Mouse (Mus musculus) stomach, postnatal 0 days (tissue): ENCODE data around the gene Ptpra. TPM values are rescaled to one million over a fixed set of nuclear protein-coding genes. Genes with fewer than 3 reads are reported as not detected.
A peak's percentile ranks its signal among the peaks of the same experiment; 100 is the strongest.
"Not testable (repeated sequence)": the region's sequence is repeated elsewhere in the genome, so short reads cannot be mapped to it uniquely, and the experiment has no call there.

Source experiments
- ATAC-seq: fragments of 200-750 bp; cut with Nextera tagmentation; 2 replicates; pipeline ENCODE4 v1.8.0; 2017; ENCODE audit not compliant: low FRiP score, low TSS enrichment
- DNase-seq: peaks from one replicate; pipeline ENCODE4 v3.0.0-alpha.2; 2016; ENCODE audit warnings: low spot score
- H3K27ac ChIP-seq: fragments of 300-500 bp; sonication (generic); replicated peaks from 2 replicates; pipeline ENCODE4 v1.5.1; 2014; ENCODE audit warnings: mild to moderate bottlenecking, control low read depth
- H3K27me3 ChIP-seq: fragments of 300-500 bp; sonication (generic); 2 replicates; pipeline ENCODE4 v1.6.1; 2014; ENCODE audit warnings: low read length; ENCODE audit not compliant: control insufficient read depth, insufficient read depth
- H3K36me3 ChIP-seq: fragments of 300-500 bp; sonication (generic); 2 replicates; pipeline ENCODE4 v1.6.1; 2014; ENCODE audit warnings: low read length, mixed read lengths; ENCODE audit not compliant: control insufficient read depth, insufficient read depth
- H3K4me1 ChIP-seq: fragments of 300-500 bp; sonication (generic); replicated peaks from 2 replicates; pipeline ENCODE4 v1.6.1; 2014; ENCODE audit warnings: antibody characterized with exemption; ENCODE audit not compliant: control insufficient read depth, insufficient read depth
- H3K4me2 ChIP-seq: fragments of 300-500 bp; sonication (generic); replicated peaks from 2 replicates; pipeline ENCODE4 v1.6.1; 2014; ENCODE audit warnings: low read depth, mild to moderate bottlenecking, control low read depth, moderate library complexity
- H3K4me3 ChIP-seq: fragments of 300-500 bp; sonication (generic); 2 replicates; pipeline ENCODE4 v1.5.1; 2014; ENCODE audit warnings: low read depth, low read length, control low read depth
- H3K9ac ChIP-seq: fragments of 300-500 bp; sonication (generic); 2 replicates; pipeline ENCODE4 v1.6.1; 2014; ENCODE audit warnings: mild to moderate bottlenecking, low read length, control low read depth, mixed read lengths
- H3K9me3 ChIP-seq: fragments of 300-500 bp; sonication (generic); 2 replicates; pipeline ENCODE4 v1.6.1; 2016; ENCODE audit warnings: low read length; ENCODE audit not compliant: control insufficient read depth
- CTCF ChIP-seq: IDR thresholded peaks from 2 replicates; pipeline ENCODE4 v1.5.1; 2016; ENCODE audit warnings: antibody characterized with exemption, low read depth, mild to moderate bottlenecking, moderate library complexity
- EP300 ChIP-seq: optimal IDR thresholded peaks from 2 replicates; pipeline ENCODE3; 2016; ENCODE audit warnings: antibody characterized with exemption
- WGBS: fragments of 180-500 bp; shearing (Covaris S2); extraction: QIAGEN DNeasy Blood & Tissue Kit; methylation state at CpG from one replicate; pipeline ENCODE4 v1.1.7; 2014; 5-methylcytosine and 5-hydroxymethylcytosine counted together
- polyA plus RNA-seq: library from polyadenylated mRNA; unstranded; fragments of >200 nt; fragmentation: Nextera tagmentation; extraction: Ambion mirVana; gene quantifications from 2 replicates; pipeline ENCODE4 v1.2.1, GENCODE M21; 2015

Gene Ptpra
- polyA plus RNA-seq, 1 experiment from 2014 or later = 45.1 TPM

DNA sequence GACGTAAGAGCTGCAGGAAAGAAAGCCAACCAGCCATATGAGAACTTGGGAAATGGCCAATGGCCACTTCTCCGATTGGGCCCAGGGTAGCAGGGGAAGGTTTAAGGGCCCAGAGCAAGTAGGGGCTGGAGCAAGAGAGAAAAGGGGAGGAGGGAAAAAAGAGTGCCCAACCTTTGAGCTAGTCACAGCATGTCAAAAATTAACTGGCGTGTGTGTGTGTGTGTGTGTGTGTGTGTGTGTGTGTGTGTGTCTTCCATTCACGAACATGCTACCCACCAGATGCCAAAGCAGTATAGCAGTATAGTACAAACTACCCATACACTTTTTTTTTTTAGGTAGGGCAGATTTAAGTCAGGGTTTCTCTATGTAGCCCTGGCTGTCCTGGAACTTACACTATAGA, 118.8 kb downstream of the Ptpra start:
- WGBS = 54% methylated on average over 4 of the region's 4 CpGs
- Histone ChIP-seq H3K4me3 (no peak overlapping the region), H3K9me3 (no peaks in the 10 kb centered on the region), H3K27ac (no peak overlapping the region), H3K4me1 (no peaks in the 10 kb centered on the region), H3K27me3 (no peaks in the 10 kb centered on the region), H3K9ac (no peak overlapping the region), H3K4me2 (no peak overlapping the region), H3K36me3 (no peaks in the 10 kb centered on the region; the same call in 1 of the 2 replicates)
- DNase-seq = no peak
- TF ChIP-seq CTCF = no peak
- no peak for TF ChIP-seq EP300
- ATAC-seq = no peak

DNA sequence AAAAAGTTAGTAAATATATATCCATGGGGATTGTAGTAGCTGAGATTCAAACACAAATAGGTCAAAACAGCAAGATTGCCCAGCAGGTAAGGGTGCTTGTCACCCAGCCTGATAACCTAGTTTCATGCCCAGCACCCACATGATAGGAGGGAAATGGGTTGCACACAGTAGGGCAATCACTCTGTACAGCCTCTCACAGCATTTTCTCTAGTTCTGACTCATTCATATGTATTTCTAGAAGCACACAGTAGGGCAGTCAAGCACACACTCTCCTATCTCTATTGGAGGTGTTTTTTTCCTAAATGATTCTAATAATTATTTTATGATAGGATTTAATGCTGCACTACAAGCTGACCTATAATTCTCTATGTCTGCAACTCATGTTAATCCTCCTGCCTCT, 119.8 kb downstream of the Ptpra start:
- no peaks in the 10 kb centered on the region for H3K9me3 ChIP-seq
- H3K4me3 ChIP-seq = no peak overlapping the region
- H3K9ac ChIP-seq = no peak overlapping the region
- H3K27ac ChIP-seq = no peak overlapping the region
- H3K27me3 ChIP-seq = no peaks in the 10 kb centered on the region
- DNase-seq (no peak), ATAC-seq (no peak)
- no peaks in the 10 kb centered on the region; the same call in 1 of the 2 replicates for H3K36me3 ChIP-seq
- H3K4me2 ChIP-seq = no peak overlapping the region
- H3K4me1 ChIP-seq = no peaks in the 10 kb centered on the region
- TF ChIP-seq CTCF = no peak
- no peak for TF ChIP-seq EP300

DNA sequence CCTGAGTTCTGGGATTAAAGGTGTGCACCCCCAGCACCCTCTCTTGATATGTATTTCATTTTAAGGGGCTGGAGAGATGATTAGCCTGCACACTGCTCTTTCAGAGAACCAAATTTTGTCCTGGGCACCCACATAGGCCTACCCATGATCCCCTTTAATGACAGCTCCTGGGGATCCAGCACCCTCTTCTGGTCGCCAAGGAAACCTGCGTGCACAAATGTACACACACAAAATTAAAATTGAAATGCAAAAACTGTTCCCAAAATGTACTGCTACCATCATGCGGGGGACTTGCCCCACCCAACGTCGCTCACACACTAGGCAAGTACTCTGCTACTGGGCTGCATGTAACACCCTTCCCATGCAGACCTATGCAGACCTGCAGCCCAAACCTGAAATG, 124.9 kb downstream of the Ptpra start:
- TF ChIP-seq CTCF (0 out of 2 replicates have a peak, but pooled peaks have one; percentile 25), EP300 (no peak)
- Histone ChIP-seq H3K27me3 (peaks cover 8% of the 10 kb centered on the region; the same call in 1 of the 2 replicates), H3K4me2 (no peak overlapping the region), H3K9ac (no peak overlapping the region), H3K27ac (no peak overlapping the region), H3K4me3 (no peak overlapping the region), H3K4me1 (no peaks in the 10 kb centered on the region), H3K9me3 (no peaks in the 10 kb centered on the region), H3K36me3 (no peaks in the 10 kb centered on the region)
- DNase-seq (no peak), ATAC-seq (no peak)
- 82% methylated on average over 5 of the region's 5 CpGs for WGBS

DNA sequence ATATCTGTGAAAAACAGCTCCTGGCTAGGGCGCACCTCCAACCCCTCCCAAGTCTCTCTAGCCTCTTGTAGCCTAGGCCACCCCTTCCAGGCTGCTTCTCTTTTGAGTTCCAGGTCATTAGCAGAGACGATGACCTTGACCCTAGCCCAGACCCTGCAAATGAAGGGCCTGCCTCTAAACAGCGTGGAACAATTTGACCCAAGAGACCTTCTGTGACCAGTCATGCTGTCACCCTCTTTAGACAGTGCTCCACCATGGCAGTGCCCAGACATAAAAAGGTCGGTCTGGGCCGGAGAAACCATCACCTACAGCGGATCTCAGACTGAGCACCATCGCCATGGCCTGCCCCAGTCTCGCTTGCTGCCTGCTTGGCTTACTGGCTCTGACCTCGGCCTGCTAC, 125.8 kb downstream of the Ptpra start, which contains the start of gene Oxt:
Oxt (plus strand) TSS at position 301 of the 400 bp plus-strand sequence.
- H3K4me2 ChIP-seq = peak within 1 kb of the TSS; percentile 47
- no peak for ATAC-seq
- peaks cover 8% of the 10 kb centered on the region; the same call in 1 of the 2 replicates for H3K27me3 ChIP-seq
- H3K36me3 ChIP-seq = no peaks in the 10 kb centered on the region
- WGBS = 60% methylated on average over 9 of the region's 9 CpGs
- H3K9ac ChIP-seq = peak within 1 kb of the TSS; percentile 38
- DNase-seq = no peak
- H3K4me1 ChIP-seq = no peaks in the 10 kb centered on the region; the same call in 1 of the 2 replicates
- no peak within 1 kb of the TSS for H3K27ac ChIP-seq
- TF ChIP-seq EP300 = no peak
- TF ChIP-seq CTCF = no peak
- peak within 1 kb of the TSS; percentile 26 for H3K4me3 ChIP-seq
- no peaks in the 10 kb centered on the region for H3K9me3 ChIP-seq

DNA sequence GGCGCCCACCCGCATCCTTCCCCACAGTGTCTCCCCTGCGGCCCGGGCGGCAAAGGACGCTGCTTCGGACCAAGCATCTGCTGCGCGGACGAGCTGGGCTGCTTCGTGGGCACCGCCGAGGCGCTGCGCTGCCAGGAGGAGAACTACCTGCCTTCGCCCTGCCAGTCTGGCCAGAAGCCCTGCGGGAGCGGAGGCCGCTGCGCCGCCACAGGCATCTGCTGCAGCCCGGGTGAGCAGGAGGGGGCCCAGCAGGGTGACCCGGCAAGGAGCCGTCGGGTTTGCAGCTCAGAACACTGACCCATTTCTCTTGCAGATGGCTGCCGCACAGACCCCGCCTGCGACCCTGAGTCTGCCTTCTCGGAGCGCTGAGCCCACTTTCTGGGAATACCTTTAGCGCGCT, 126.5 kb downstream of the Ptpra start:
- 0 out of 2 replicates have a peak, but pooled peaks have one; percentile 8 for ATAC-seq
- H3K27ac ChIP-seq, H3K9me3 ChIP-seq, H3K4me1 ChIP-seq, H3K36me3 ChIP-seq, H3K27me3 ChIP-seq: not testable (repeated sequence)
- 3% methylated on average over 26 of the region's 32 CpGs for WGBS
- H3K4me3 ChIP-seq = peak overlapping the region; percentile 26
- peak overlapping the region; percentile 38 for H3K9ac ChIP-seq
- peak overlapping the region; percentile 47 for H3K4me2 ChIP-seq
- DNase-seq = peak; percentile 46

DNA sequence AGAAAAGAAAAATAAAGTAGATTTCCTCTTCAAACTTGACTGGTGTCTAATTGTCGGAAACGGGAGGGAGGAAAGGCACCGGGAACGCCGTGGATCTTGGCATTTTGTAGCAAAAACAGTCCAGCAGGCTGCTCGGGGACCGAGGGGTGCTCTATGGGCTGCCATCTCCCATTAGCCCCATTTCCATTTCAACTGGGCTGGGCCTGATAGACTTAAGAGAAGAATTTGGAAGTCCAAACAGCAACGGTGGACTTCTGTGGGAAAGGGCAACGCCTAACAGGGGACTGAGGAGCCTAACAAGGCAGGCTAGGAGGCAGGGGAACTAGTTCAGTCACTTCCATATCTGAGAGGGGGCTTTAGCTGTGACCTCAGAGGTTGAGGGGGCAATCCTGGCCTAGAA, 126.9 kb downstream of the Ptpra start:
- ATAC-seq (no peak), DNase-seq (no peak)
- Histone ChIP-seq H3K27ac (no peak overlapping the region), H3K27me3 (peaks cover 8% of the 10 kb centered on the region; the same call in 1 of the 2 replicates), H3K9ac (no peak overlapping the region), H3K4me1 (no peaks in the 10 kb centered on the region; the same call in 1 of the 2 replicates), H3K36me3 (no peaks in the 10 kb centered on the region), H3K4me2 (peak overlapping the region; percentile 47), H3K4me3 (peak overlapping the region; percentile 26; the same call in 1 of the 2 replicates), H3K9me3 (no peaks in the 10 kb centered on the region)
- TF ChIP-seq EP300 (no peak), CTCF (no peak)
- 10% methylated on average over 9 of the region's 9 CpGs for WGBS
